Mouse (Mus musculus) frontal cortex, postnatal 14 days (tissue): ENCODE measurements at regions not wholly inside any gene's neighbourhood (a gene's known extent, or its start where the extent isn't known, plus 50 kb on each side); places are given as distances from the start of the nearest gene placed in this dataset.

ENCODE experiments used
- DNase-seq, 2 experiments: peaks; one replicate each; pipeline ENCODE4 v3.0.0; 2022; ENCODE audit warnings: low spot score in 2 of 2

DNA sequence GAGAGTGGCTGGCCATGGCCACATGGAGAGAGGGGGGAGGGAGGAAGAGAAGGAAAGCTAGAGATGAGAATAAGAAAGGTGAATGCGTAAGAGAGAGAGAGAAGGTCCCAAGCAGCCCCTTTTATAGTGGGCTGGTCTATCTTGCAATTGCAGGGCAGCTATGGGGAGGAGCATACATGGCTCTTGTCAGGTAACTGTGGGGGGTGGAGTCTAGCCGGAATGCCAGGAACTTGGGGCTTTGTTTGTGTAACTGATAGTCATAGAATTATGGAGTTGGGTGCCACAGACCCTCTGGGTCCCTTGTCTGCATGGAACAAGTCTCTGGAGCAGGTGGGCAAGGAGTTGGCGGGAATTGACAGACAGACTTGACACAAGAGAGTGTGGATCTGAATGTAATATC is 2151.8 kb downstream of the 4930444P10Rik start:
- DNase-seq, result no peak

DNA sequence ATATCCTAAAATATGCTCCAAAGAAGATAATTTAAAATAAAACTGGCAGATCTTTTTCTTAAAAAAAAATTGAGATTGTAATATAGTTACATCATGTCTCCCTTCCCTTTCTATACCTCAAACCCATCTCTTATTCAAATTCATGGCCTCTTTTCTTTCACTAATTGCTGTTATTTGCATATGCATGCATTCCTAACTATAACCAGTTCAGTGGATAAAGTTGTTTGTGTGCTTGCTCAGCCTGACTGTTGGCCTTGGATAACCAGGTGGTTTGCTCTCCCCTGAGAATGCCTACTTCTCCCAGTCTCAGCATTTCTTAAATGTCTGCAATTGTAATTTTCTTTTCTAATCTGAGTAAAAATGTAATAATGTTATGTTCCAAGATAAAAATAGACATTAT is 2154.8 kb downstream of the 4930444P10Rik start:
- no peak for DNase-seq

DNA sequence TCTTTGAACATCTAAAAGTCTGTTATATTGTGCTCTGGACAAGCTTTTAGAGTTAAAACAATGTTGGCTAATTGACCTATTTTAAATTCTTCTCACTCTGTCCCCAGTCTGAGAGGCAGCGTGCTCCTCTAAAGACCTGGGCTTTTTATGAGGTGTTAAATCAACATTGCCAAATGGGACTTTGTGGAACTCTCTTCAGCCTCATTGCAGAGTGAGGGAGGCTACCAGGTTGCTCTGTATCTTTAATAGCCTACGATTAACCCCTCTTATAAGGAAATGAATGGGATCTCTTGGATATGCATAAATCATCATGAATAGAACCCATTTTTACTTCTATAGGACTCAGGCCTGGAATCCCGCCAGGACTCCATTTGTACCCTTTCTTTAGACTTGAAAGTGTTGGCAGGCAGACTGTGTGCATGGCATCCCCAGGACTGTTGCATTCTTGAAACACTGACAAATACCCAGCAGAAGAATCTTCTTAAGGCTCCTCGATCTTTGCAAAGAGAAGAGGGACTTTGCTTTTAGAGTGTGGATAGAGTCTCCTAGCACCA is 2157.1 kb downstream of the 4930444P10Rik start:
- peak in 1 of 2 experiments; percentile 13 for DNase-seq

DNA sequence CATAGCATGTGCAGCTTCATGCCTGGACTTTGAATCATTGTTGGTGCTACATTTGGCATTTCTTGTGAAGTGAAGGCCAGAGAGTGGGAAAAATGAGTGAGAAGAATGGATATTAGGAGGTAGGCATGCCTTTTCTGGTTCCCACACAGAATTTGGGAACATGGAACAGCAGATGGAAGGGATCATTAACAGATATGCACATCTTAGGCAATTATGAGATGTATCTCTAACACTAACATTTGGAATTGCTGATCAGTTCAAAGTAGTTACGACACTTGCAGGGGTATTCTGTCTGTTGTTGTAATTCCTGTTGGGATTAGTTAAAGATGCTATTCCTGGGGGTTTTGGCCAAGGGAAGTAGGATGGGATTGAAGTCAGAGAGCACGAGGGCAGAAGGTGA is 2164.4 kb downstream of the 4930444P10Rik start:
- DNase-seq, result no peak

DNA sequence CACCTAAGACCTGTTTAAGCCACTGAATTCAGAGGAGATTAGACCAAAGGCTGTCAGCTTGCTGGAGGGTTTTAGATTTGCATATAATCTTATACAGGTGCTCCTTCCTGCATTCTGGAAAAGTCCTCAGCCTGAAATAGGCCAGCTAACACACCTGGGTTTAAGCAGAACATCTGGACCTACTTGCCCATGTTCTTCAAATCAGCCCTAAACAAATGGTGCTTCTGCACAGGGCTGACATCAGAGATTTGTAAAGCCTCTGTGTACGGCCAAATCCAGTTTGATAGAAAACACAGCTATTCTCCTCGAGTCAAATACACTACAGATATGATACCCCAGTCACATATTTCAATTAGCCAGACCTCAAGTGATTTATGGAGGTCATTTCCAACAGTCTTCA is 2165.2 kb downstream of the 4930444P10Rik start:
- no peak for DNase-seq

DNA sequence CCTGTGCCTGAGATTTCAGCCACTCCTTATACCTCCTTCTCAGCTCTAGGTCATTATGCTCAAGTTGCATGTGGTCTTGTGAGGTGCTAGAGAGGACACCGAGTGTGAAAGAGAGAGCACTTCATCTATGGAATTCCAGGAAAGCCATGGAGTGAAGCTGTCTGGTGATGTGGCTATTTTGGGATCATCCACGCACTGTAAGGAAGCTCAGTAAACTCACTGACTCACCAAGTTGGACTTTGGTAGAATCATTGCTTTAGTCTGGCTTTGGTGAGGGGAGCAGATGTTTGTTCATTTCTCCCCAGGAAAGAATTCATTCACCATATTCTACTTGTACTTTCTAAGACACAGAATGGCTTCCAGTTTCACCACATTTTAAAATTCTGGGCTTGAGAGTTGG is 2167.1 kb downstream of the 4930444P10Rik start:
- no peak for DNase-seq

DNA sequence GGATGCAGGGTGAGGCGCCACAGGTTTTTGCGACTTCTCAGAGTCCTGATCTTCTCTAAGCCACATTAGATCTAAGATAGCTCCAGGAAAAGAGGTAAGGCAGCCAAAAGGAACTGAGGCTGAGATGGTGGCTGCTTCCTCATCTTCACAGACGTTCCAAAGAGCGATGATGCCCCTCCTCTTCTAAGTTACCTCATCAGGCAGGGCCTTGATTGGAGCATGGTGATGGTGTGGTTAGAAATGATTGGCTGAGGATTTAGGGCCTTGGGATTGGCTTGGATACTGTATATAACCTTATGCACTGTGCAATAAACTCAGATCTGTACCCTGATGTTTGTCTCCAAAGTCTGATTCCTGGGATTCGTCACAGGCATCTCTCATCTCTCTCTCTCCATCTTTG is 2177.9 kb downstream of the 4930444P10Rik start:
- DNase-seq, result no peak

DNA sequence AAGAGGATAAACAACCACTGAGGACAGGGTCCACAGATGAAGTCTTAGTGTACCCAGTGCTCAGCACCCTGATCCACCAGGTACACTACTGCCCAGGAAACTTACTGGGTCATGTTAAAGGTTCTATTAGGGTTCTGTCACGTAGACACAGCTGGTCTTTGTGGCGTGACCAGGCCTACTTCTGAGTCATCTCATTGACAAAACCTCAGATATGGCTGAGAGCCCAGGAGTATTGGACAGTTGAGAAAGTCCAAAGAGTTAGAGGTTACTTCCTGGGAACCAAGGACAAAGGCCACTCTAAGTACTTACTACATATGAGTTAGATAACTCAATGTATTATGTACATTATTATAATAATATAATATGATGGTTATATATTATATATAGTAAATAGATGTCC is 2214.0 kb downstream of the 4930444P10Rik start:
- DNase-seq, result no peak

DNA sequence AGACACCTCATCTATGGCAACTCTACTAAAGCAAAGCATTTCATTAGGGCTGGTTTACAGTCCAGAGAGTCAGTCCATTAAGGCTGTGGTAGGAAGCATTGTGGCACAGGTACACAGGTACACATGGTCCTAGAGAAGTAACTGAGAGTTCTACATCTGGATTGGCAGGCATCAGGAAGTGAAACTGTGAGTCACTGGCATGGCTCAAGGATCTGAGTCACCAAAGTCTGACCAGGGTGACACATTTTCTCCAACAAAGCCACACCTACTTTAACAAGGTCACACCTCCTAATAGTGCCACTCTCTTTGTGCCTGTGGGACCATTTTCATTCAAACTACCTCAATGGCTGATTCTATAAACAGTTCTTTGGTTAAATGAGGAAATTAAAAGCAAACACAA is 2219.2 kb downstream of the 4930444P10Rik start:
- DNase-seq, result no peak

DNA sequence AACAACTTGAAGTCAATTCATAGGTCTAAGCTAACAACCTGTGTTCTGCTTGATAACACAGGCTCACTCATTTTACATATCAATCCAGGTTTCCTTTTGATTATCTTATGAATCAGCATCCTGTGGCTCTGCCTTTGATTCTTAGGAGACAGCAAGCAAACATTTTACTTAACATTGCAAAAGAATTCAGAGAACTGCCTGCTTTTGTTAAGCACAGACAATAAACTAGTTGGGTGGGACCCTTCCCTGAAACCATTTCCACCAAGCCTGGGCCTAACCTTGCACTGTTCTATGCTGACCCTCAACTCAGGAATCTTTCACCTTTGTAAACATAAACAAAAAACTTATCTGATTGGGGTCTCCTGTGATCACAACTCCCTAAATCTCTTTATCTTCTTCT is 2220.6 kb downstream of the 4930444P10Rik start:
- DNase-seq, result no peak

DNA sequence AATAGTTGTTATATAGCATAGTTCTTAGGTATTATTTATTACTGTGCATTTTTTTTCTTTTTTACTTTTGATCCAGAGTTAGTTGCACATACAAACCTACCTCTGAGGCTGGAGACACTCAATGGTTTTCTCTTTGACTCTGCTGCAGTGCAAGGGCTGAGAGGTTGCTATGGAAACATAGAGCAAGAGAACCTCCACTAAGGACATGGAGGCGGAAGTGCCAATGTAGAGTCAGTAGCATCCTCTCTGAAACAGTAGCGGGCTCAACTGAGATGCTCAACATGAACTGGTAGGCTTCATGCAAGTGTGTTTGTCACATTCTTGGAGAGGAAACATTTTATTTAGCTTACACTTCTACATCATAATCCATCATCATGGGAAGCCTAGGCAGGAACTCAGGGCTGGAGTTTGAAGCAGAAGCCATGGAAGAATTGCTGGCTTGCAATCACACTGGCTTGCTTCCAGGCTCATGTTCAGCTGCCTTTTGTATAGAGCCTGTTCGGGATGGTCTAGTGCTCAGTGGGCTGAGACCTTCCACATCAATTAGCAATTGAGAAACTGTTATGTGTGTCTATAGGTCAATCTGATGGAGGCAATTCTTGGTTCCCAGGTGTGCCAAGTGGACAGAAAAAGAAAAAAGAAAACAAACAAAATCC is 2222.4 kb downstream of the 4930444P10Rik start:
- DNase-seq, result peak; percentile 6 to 8

DNA sequence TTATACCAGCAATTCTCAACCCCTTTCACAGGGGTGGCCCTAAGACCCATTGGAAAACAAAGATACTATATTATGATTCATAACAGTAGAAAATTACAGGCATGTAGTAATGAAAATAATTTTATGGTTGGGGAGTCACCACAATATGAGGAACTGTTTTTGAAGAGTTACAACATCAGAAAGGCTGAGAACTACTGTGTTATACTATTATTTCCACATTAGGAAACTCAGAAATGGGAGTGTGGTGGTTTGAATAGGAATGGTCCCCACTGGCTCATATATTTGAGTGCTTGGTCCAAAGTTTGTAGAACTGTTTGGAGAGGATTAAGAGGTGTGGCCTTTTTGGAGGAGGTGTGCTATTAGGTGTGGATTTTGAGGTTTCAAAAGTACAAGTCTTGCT is 2227.4 kb downstream of the 4930444P10Rik start:
- DNase-seq, result no peak

DNA sequence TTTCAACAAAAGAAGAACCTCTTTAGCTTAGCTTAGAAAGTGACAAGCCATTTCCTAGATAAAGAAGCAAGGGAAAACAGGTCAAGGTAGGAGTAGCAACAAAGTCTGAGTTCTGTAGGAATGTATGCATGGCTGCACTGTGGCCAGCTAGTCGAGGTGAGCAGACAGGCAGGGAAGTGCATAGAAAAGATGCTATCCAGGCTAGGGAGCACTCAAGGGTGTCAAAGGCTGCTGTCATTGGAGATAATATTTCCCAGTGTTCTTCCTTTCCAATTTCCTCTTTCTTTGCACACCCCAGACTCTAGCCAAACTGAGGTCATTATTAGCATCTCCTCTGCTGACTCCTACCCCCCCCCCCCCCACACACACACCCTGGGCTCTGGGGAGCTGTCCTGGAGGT is 2229.4 kb downstream of the 4930444P10Rik start:
- no peak for DNase-seq

DNA sequence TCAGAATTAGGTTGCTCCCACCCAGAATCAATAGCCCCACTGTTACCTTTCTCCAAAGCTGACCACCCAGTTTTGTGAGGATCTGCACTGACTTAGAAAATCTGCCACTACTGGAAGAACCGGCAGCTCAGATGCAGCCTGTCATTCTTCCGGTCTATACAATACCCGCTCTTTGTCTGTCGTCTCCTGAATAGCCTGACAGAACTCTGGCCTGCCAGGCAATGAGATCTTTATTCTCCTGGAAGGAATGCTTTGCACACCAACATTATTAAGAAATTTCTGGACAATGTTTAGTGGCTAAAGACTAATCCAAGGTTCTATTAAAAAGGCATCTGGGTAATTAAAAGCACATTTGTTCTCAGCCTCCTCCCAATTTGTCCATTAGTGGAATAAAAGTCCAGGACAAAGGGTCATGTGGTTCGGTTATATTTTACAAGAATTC is 2232.0 kb downstream of the 4930444P10Rik start:
- DNase-seq, result no peak

DNA sequence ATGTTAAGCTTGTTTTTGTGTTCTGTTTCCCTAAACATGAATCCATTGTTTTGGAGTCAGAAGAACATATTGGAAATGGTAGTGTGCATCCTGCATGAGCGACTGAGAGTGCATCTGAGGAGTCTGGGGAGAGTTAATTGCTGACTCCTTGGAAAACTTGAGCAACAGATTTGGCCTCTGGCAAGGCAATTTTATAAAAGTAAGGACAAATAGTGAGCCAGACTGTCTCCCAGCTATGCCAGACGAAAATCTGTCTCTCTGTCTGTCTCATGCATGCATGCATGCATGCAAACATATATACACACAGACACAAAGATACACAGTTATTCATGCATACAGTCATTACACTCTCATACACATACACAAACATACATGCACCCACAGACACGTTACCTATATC is 2232.7 kb downstream of the 4930444P10Rik start:
- no peak for DNase-seq

DNA sequence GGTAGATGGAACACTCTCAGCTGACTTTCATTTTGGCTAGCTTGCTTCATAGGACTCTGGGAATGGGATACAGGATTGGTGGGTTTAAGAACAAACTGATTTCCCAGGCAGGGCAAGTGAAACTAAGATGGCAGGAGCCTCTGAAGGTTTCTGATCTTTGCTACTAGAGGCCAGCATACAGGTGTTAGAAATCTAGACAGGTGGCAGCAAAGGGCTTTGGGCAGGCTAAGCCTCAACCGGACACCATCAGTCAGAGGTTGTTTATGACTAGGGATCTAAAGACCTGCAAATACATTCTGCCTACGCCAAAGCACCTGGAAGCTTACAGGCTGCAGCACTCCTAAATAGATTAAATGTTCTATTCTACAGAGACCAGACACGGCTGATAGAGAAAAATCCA is 2233.4 kb downstream of the 4930444P10Rik start:
- no peak for DNase-seq

DNA sequence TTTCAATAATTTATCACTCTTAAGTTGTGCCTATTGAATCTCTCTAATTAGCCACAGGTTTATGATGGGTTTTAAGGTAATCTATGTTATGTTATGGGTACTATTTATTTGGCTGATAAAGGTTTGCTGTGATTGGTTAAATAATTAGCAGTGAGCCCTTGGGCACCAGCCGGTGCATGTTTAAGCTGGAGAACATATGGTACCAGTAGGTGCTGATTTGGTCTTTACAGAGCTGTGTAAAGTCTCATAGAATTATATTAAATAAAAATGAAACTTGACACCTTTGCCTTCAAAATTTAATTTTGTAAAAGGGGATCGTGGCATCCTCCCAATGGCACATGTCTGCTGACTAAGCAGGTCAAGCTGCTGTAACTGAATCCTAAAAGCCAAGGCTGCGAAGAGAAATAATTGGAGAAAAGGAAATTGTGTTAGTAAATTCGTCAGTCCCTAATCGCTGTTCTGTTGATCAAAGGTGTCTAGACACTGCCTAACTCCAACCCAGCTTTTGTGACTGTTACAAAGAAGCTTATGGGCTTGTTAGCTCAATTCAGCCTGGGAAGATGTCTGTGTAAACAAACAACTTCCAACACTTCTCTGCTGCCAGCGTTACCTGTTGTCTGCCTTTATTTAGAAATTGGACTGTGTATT is 2234.6 kb downstream of the 4930444P10Rik start:
- DNase-seq, result no peak

DNA sequence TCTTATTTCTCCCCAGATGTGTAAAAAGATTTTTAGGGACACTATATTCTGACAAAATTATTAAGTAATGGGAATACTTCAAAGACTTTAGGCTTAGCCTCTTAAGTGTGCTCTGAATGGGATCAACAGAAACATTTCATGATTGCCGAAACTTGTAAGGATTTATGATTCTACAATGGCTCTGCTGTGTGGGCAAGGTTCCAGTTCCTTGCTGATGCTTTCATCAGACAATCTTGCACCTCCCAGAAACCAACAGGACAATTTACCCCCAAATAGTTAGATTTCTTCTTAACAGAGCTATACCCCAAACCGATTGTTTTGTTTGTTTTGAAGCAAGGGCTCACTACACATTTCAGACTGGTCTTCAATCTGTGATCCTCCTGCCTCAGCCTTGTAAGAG is 2236.1 kb downstream of the 4930444P10Rik start:
- DNase-seq, result no peak

DNA sequence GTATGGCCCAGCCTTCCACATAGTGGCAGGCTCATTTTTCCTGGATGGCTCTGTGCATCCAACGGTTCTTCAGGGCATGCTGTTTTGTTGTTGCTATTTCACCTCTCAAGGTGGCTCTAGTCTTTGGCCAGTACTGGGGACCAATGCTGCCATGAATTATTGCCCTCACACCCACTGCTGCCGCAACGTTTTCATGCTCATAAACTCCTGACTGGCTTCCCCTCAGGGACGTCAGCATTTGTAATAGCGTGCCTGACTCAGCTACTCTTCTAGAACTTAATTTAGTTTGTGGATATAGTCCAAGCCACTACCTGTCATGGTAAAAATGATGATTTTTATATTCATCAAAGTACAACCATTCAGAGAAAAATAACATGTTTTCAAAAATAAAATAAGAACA is 2242.0 kb downstream of the 4930444P10Rik start:
- DNase-seq, result no peak

DNA sequence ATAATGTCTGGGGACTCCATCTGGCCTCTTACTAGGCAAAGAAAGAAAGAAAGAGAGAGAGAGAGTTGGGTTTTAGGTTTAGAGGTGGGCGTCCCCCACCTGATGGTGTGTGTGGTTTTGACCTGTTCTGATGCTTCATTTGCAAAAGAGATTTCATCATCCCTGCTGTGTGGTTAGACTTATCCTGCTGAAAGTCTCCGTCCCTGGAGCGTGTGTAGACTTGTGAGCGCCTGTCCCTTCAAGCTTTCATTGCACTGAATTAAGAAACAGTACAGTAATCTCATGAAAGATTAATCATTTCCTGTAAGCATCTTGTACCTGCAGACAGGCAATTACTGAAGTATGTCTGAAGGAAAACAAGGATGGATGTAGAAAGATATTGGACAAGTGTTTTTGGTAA is 2244.1 kb downstream of the 4930444P10Rik start:
- no peak for DNase-seq

DNA sequence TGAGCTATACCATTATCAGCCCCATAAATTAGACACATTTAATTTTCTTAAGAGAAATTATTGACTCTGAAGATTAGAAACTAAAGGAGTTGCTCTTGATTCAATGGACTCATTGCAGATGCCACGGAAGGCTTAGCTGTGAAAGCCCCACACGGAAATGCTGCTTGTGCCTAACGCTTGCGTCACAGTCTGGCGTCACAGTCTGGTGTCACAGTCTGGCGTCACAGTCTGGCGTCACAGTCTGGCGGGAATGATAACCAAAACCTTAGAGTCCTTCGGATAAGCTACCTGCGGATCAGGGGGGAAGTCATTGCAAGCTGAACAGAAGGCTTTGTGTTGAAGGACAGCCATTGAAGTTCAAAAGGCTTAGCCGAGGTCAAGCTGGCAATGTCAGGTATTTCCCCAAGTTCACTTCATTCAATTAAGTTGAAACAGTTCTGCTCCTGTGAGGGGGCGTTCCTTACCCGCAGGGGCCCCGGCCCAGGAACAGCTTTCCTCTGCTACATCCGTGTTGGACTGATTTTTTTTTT is 2246.7 kb downstream of the 4930444P10Rik start:
- no peak for DNase-seq

DNA sequence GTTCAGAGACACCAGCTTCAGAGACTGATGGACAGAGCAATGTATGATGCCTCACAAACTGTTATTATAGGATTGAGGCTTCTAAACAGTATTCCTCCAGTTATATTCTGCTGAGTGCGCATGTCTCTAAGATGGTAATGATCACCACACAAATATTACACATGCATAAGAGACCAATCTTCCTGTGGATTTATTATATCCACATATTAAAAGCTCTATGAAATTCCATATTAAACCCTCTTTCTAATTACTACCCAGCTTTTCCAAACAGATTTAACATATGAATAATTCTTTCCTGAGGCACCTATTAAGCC is 2252.9 kb downstream of the 4930444P10Rik start:
- no peak for DNase-seq

DNA sequence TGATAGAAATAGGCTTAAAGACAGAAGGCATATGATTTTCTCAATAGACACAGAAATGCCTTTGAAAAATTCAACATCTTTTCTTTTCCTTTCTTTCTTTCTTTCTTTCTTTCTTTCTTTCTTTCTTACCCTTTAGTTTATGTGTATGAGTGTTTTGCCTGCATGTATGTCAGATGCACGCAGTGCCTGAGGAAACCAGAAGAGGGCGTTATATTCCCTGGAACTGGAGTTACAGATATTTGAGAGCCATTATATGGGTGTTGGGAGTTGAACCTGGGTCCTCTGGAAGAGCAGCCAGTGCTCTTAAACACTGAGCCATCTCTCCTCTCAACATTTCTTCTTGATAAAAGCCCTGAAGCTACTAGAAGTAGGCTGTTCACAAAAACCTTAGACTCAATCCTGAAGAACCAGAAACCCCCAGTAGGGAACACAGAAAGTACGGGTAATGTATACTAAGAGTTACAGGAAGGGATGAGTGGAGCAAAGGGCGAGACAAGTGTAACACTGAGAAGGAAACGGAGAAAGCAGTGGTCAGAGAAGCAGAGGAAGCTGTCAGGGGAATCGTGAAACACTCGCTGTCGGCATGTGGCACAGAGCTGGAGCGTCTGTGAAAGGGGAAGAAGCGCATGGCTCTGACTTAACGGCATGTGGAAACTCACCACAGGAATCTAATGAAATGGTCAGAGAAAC is 2253.4 kb downstream of the 4930444P10Rik start:
- no peak for DNase-seq
